Mouse (Mus musculus) hindbrain, embryonic 14.5 days (tissue): ENCODE measurements around the gene Csrnp1. TPM values are rescaled to one million over a fixed set of nuclear protein-coding genes. Genes with fewer than 3 reads are reported as not detected.

ENCODE experiments used
- ATAC-seq: fragments of 200-750 bp; cut with Nextera tagmentation; 2 replicates; pipeline ENCODE4 v1.8.0; 2017; ENCODE audit warnings: moderate number of reproducible peaks, mild to moderate bottlenecking, moderate TSS enrichment, moderate library complexity; ENCODE audit not compliant: low FRiP score
- DNase-seq: peaks from one replicate; pipeline ENCODE4 v3.0.0-alpha.2; 2015; ENCODE audit warnings: low spot score
- H3K27ac ChIP-seq: fragments of 300-500 bp; sonication (generic); 2 replicates; pipeline ENCODE4 v1.5.1; 2014; ENCODE audit warnings: mild to moderate bottlenecking, moderate library complexity
- H3K27me3 ChIP-seq: fragments of 300-500 bp; sonication (generic); 2 replicates; pipeline ENCODE4 v1.6.1; 2014; ENCODE audit warnings: mild to moderate bottlenecking, low read length, mixed read lengths; ENCODE audit not compliant: control insufficient read depth, insufficient read depth
- H3K36me3 ChIP-seq: fragments of 300-500 bp; sonication (generic); replicated peaks from 2 replicates; pipeline ENCODE4 v1.6.1; 2014; ENCODE audit not compliant: control insufficient read depth, insufficient read depth
- H3K4me1 ChIP-seq: fragments of 300-500 bp; sonication (generic); replicated peaks from 2 replicates; pipeline ENCODE4 v1.6.1; 2014; ENCODE audit warnings: antibody characterized with exemption, low read length, mixed read lengths; ENCODE audit not compliant: control insufficient read depth, insufficient read depth
- H3K4me2 ChIP-seq: fragments of 300-500 bp; sonication (generic); replicated peaks from 2 replicates; pipeline ENCODE4 v1.6.1; 2014; ENCODE audit warnings: mild to moderate bottlenecking, moderate library complexity
- H3K4me3 ChIP-seq: fragments of 300-500 bp; sonication (generic); replicated peaks from 2 replicates; pipeline ENCODE4 v1.5.1; 2014; ENCODE audit warnings: mild to moderate bottlenecking, low read length
- H3K9ac ChIP-seq: fragments of 300-500 bp; sonication (generic); 2 replicates; pipeline ENCODE4 v1.6.1; 2014
- H3K9me3 ChIP-seq: fragments of 300-500 bp; sonication (generic); 2 replicates; pipeline ENCODE4 v1.6.1; 2016; ENCODE audit warnings: low read length; ENCODE audit not compliant: control insufficient read depth
- WGBS: fragments of 180-500 bp; shearing (Covaris S2); extraction: QIAGEN DNeasy Blood & Tissue Kit; methylation state at CpG from one replicate; pipeline ENCODE4 v1.1.7; 2014; 5-methylcytosine and 5-hydroxymethylcytosine counted together
- polyA plus RNA-seq: library from polyadenylated mRNA; unstranded; fragments of >200 nt; fragmentation: Nextera tagmentation; extraction: Ambion mirVana; gene quantifications from 2 replicates; pipeline ENCODE4 v1.2.1, GENCODE M21; 2014

Gene Csrnp1
- polyA plus RNA-seq, 1 experiment from 2014 or later, result 0.68 TPM

GRCm38 (mm10) chr9:119994207-119994606 lies 9.7 kb upstream of the Csrnp1 start:
- Histone ChIP-seq H3K4me3 (no peak overlapping the region), H3K27me3 (no peaks in the 10 kb centered on the region), H3K4me2 (no peak overlapping the region), H3K36me3 (no peaks in the 10 kb centered on the region), H3K27ac (no peak overlapping the region), H3K9me3 (no peaks in the 10 kb centered on the region), H3K4me1 (no peaks in the 10 kb centered on the region), H3K9ac (no peak overlapping the region)
- 81% methylated on average over 7 of the region's 7 CpGs for WGBS
- ATAC-seq (no peak), DNase-seq (no peak)

DNA sequence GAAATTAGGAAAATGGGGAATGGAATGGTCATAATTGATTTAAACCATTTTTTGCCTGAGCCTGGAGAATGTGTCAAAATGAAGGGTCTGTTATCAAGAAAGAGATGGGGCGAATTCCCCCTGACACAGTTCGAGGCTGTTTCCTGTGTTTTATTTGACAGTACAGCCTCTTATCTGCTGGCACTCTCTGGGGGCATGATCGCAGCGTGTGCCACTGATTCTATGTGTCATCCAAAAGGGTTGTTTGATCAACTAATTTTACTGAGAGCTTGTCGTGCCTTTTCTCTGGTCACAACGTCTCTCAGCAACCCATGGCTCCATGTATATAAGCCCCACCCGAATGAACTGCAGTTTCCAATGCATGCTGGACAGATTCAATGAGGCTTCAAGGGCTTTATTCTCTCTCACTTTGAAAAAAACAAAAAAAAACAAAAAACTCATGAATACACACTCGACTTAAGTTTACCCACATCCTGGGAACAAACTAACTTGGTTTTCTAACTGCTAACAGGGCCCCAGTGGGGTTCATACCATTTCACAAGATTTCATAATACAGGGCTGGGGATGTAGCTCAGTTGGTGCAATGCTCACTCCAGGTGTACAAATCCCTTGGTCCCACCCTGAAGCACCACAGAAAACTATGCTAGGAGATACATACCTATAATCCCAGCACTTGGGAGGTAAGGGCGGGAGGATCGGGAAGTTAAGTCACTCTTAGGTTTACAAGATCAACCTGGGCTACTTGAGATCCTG lies 8.8 kb upstream of the Csrnp1 start:
- Histone ChIP-seq H3K4me1 (no peaks in the 10 kb centered on the region), H3K27ac (no peak overlapping the region), H3K9ac (no peak overlapping the region), H3K27me3 (no peaks in the 10 kb centered on the region), H3K4me3 (no peak overlapping the region), H3K4me2 (no peak overlapping the region), H3K9me3 (no peaks in the 10 kb centered on the region), H3K36me3 (no peaks in the 10 kb centered on the region)
- ATAC-seq (no peak), DNase-seq (no peak)
- WGBS, result 74% methylated on average over 10 of the region's 10 CpGs

- H3K4me3 ChIP-seq, result no peak overlapping the region
- DNase-seq (no peak), ATAC-seq (no peak)
- H3K4me2 ChIP-seq, result no peak overlapping the region
- H3K27ac ChIP-seq, result no peak overlapping the region
- no peaks in the 10 kb centered on the region for H3K9me3 ChIP-seq
- H3K27me3 ChIP-seq, result no peaks in the 10 kb centered on the region
- no peak overlapping the region for H3K9ac ChIP-seq
- no peaks in the 10 kb centered on the region for H3K36me3 ChIP-seq
- H3K4me1 ChIP-seq, result no peaks in the 10 kb centered on the region
- WGBS, result 16% methylated on average over 5 of the region's 5 CpGs
Observed at GRCm38 (mm10) chr9:119991310-119991709, 6.9 kb upstream of the Csrnp1 start.

GRCm38 (mm10) chr9:119988304-119988703 lies 3.8 kb upstream of the Csrnp1 start:
- Histone ChIP-seq H3K27ac (no peak overlapping the region), H3K9me3 (no peaks in the 10 kb centered on the region), H3K36me3 (no peaks in the 10 kb centered on the region), H3K4me2 (no peak overlapping the region), H3K4me1 (0 out of 2 replicates have a peak, but pooled peaks cover 12% of the 10 kb centered on the region), H3K27me3 (peaks cover 12% of the 10 kb centered on the region), H3K4me3 (no peak overlapping the region), H3K9ac (no peak overlapping the region)
- DNase-seq (no peak), ATAC-seq (no peak)
- WGBS, result 47% methylated on average over 7 of the region's 7 CpGs

GRCm38 (mm10) chr9:119985881-119986574 lies 1.6 kb upstream of the Csrnp1 start:
- ATAC-seq (no peak), DNase-seq (no peak)
- no peak overlapping the region for H3K4me2 ChIP-seq
- WGBS, result 61% methylated on average over 10 of the region's 10 CpGs
- peaks cover 34% of the 10 kb centered on the region for H3K4me1 ChIP-seq
- H3K36me3 ChIP-seq, result no peaks in the 10 kb centered on the region
- no peak overlapping the region for H3K9ac ChIP-seq
- peaks cover 22% of the 10 kb centered on the region for H3K27me3 ChIP-seq
- no peaks in the 10 kb centered on the region for H3K9me3 ChIP-seq
- no peak overlapping the region for H3K27ac ChIP-seq
- H3K4me3 ChIP-seq, result no peak overlapping the region

DNA sequence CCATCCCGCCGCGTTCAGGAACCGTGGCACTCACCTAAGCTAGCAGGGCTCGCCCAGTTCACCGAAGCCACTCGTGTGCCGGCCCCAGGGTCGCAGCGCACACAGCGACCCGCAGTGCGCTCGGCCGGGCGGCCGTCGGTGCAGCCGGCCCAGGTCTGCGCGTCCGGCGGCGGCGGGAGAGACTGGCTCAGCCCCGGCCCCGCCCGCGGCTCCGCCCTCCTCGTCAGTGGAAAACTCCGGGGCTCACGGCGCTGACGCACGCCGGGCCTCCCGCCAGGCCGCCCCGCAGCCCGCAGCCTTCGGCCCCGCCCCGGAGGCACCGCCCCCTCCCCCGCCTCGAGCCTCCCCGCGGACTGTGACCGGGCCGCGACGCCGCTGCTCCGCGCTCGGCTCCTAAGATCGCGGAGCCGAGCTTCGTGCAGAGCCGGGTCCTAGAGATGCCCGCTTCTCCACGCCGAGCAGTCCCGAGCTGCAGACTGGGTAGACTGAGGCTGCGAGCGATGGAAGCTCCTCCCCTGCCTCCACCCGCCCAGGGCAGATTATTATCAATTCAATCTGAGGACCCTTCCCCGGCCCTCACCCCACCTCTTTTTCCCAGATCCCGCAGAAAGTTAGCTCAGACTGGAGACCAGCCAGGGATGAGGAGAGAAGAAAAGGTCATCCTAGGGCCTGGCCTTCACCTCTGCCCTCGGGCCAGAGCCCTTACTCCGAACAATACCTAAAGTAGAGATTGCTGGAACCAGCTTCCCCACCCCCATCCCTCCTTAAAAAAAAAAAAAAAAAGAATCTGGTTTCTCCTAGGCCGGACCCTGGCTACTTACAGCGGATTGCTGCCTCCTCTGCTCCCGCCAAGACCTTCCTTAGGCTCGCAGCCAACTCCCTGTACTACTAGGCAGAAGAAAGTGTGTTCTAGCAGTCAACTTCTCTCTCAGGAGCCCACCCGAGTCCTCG lies 598 bp downstream of the Csrnp1 start:
- DNase-seq (peak; percentile 72), ATAC-seq (peak; percentile 68)

DNA sequence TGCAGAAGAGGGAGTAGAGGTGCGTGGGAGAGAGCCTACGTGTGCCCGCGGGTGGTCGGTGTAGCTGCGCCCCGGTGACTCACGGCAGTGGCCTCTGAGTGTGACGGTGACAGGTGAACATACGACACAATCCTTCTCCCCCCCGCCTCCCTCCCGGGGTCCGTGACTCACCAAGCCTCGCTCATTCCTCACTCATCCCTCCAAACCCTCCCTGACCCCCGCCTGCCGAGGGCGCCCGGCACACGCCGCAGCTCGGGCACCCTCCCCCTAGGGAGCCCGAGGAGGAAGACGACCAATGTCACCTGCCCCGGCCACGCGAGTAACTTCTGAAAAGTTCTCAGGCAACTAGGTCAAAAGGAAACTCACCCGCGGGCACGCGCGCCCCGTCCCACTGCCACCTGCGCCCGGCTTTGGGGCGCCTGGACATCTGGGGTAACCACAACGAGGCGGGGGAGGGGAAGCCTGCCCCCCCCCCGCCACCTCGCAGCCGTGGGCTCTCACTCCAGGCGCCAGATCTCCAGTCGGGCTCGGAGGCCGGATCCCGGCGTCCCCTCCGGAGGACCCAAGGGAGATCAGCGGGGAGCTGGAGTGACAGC lies 1.4 kb downstream of the Csrnp1 start:
- Histone ChIP-seq H3K4me3 (peak overlapping the region; percentile 69), H3K36me3 (no peaks in the 10 kb centered on the region), H3K27ac (no peak overlapping the region), H3K9me3 (no peaks in the 10 kb centered on the region), H3K4me1 (peaks cover 43% of the 10 kb centered on the region), H3K9ac (peak overlapping the region; percentile 64), H3K4me2 (peak overlapping the region; percentile 87), H3K27me3 (peaks cover 22% of the 10 kb centered on the region)
- no peak for ATAC-seq
- DNase-seq, result no peak
- 2% methylated on average over 35 of the region's 48 CpGs for WGBS

More for the DNA sequence above, 598 bp downstream of the Csrnp1 start:
- Histone ChIP-seq H3K9ac (peak overlapping the region; percentile 64), H3K9me3 (no peaks in the 10 kb centered on the region), H3K27ac (no peak overlapping the region), H3K36me3 (no peaks in the 10 kb centered on the region), H3K4me1 (peaks cover 39% of the 10 kb centered on the region), H3K4me2 (peak overlapping the region; percentile 87), H3K27me3 (peaks cover 22% of the 10 kb centered on the region), H3K4me3 (peak overlapping the region; percentile 69)
- under 1% methylated on average over 62 of the region's 79 CpGs for WGBS

DNA sequence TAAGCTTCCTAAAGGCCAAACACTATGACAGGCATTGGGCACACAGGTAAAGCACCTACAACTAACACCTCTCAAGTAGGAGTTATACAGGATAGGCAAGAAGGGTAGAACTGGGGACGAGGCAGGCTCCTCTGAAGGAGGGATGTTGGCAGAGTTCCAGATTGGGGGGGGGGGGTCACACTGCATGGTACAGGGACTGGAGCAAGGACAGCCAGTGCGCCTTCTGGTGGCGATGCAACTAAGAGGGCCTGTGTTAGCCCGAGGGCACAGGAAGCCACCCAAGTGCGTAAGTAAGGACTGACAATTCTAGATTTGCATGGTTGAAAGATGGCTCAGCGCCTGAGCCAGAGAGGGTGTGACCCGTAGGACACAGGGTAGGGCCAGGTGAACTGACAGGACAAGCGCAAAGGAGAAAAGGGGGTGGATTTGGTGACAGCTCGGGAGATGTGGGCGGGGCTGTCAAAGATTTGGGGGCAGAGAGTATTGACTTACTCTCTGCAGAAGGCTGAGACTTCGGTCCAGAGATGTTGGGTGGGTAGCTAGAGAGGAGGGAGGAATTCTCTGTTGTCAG lies 2.1 kb downstream of the Csrnp1 start:
- DNase-seq (no peak), ATAC-seq (peak; percentile 46; the same call in 1 of the 2 replicates)
- Histone ChIP-seq H3K27ac (no peak overlapping the region), H3K9me3 (no peaks in the 10 kb centered on the region), H3K4me1 (peaks cover 49% of the 10 kb centered on the region), H3K9ac (peak overlapping the region; percentile 64; the same call in 1 of the 2 replicates), H3K36me3 (no peaks in the 10 kb centered on the region), H3K27me3 (peaks cover 22% of the 10 kb centered on the region), H3K4me3 (peak overlapping the region; percentile 69), H3K4me2 (peak overlapping the region; percentile 87)
- 3% methylated on average over 11 of the region's 11 CpGs for WGBS
